Mouse (Mus musculus): ENCODE measurements around the gene Gm10272.
A peak's percentile ranks its signal among the peaks of the same experiment; 100 is the strongest.
"Not testable (repeated sequence)": the region's sequence is repeated elsewhere in the genome, so short reads cannot be mapped to it uniquely, and the experiment has no call there.

Gm10272 gene

DNA sequence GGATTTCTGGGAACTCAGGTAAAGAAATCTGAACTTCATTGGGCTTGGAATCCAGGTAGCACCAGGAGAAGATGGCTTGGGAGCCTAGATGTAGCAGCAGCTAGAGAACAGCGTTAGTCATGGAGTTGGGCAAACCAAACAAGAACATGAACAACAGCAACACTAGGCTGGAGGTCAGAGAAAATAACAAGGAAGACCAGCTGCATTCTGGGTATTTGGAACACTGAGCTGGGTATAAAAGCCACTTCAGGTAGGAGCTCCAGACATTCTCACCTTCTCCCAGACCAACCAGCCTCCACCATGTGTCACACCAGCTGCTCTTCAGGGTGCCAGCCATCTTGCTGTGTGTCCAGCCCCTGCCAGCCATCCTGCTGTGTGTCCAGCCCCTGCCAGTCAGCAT is at the start of gene Gm10272:
Gene Gm10272 (plus strand): TSS at position 301 of the 400 bp plus-strand sequence.
- no peak for DNase-seq

DNA sequence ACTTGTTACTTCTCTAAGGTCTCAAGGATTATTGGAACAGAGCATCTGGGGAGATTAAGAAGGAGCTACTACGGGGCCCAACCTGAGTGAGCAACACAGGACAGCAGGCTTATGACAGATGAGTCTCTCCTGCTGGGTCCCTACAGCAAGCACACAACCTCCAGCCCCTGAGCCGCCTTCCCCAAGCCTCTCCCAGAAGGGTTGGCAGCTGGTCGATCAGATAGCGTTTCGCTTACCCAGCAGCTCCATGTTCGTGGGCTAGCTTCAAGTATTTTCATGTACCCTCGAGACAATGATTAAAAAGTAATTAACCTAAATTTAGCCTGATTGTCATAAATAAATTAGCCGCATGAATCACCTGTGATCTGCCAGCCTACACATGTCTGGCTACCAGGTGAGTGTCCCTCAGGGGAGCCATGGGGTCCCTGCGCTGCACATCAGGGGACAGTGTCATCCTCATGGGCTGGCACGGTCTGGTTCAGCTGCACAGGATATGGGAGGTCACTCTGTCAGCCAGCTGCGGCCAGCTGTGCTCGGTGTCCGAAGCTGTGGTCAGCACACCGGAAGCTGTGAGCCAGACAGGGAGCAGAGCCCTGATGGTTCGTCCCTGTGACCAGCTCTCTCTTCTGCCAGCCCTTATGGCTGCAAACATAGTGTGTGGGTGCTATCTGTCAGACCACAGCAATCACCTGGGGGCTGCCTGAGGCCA is 48.0 kb upstream of the Gm10272 start:
- DNase-seq, result peak; percentile 63

DNA sequence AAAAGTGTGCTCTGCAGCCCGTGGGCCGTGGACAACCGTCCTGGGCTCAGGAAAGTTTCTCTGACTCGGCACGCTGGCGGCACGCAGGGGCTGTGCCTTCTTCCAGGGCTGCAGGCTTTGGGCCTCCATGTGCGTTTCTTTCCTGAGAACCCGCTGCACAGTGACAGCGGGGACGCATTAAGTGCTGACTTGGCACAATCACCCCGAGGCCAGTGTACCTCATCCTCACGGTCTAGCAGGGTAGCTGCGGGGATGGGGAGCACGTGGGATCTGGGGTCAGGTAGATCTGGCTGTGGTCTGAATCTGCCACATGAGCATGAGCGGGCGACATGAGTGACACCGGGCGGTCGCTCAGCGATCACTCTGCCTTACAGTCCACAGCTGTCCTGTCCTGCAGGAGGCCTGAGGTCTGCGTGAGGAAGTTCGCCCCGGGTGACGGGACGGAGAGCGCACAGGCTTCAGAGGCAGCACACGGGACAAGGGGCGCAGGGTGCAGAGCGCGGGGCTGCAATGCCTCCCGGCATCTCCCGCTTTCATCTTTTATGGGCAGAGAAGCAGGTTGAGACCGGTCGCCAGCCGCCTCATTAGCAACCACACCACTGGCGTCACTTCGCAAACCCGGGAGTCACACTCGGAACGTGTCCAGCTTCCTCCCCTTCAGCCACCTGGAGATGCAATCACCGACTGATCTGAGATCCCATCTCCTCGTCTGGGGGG is 42.3 kb upstream of the Gm10272 start:
- DNase-seq, result no peak

DNA sequence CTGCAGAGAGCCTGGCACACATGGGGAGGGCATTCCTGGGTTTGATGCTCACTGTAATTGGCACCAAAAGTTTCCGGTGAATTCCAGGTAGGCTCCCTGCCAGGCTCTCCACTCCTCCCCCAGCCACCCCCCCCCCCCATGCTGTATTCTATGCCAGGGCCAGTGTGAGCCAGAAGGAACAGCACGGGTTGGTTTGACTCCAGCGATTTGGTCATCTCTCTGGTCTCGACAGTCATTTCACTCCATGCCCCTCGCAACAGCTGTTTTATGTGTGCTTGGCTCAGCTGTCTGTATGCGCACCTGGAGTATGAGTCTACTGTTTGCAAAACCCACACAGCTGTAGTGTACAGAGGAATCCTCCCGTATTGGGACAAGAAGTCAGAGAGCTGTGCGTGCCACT is 40.1 kb upstream of the Gm10272 start:
- peak; percentile 25 for DNase-seq

DNA sequence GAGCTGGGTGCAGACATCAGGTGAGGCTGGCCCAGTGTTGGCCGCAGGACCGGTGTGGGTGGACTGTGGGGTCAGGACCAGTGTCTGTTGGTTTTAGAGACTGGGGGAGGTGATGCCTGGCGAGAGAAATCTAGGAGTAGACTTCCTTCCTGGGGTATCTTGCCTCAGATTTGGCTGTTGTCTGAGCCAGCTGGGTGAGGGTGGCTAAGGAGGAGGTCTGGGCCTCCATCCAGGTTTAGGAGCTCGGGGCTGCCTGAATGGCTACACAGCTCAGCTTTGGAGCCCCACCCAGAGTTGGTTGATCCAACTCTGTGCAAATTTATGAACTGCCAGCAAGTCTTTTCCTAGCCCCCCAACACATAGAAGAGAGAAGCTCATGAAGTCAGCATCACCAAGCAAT is 39.0 kb upstream of the Gm10272 start:
- DNase-seq, result no peak

DNA sequence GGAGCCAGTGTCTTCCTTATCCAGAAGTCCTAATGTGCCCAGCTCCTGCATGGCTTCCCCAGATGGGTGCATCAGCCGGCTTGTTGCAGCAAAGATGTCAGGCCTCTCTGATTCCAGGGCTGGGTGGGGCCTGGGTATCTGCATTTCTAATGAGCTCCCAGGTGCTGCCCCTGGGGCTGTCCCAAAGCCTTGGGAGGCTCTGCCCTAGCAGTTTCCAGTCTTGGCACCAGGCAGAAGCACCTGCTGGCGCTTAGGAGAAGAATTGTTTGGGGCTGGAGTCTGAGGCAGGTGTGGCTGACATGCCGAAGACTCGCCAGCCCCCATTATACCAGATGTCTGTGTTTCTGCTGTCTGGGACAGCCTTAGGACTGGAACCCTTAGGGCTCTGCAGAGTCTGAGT is 35.7 kb upstream of the Gm10272 start:
- DNase-seq, result no peak

DNA sequence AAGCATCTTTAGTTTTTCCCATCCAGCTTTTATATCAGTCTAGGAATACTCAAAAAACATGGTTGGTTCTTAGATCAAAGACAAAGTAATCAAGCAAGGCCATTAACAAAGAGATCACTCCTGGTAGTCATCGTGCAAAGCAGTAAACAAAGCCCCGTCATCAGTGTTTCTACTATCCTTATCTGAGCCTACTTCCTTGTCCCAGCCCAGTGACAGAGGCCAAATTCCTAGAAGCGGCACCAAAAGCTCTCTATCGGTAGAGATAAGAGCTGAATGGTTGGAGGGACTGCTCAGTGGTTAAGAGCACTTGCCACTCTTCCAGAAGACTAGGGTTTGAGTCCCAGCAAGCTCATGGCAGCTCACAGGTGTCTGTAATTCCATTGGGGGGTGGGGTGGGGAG is 34.9 kb upstream of the Gm10272 start:
- no peak for DNase-seq

DNA sequence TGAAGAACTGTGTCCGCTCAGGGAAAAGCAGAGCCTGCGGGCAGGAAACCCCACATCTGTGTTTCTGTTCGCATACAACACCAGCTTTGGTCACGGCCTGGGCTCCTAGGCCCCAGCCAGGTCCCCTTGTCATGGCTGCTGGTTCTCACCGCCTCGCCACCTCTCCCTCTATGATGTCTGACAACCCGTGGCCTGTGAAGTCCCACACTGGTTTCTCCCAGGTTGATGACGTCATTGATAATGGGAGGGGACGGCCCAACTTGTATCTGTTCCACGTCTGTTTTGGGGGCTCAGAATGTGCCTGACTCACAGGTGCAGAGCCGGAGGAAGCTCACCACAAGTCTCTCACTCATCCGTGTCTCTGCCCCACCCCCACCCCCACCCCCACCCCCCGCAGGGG is 32.7 kb upstream of the Gm10272 start:
- no peak for DNase-seq

DNA sequence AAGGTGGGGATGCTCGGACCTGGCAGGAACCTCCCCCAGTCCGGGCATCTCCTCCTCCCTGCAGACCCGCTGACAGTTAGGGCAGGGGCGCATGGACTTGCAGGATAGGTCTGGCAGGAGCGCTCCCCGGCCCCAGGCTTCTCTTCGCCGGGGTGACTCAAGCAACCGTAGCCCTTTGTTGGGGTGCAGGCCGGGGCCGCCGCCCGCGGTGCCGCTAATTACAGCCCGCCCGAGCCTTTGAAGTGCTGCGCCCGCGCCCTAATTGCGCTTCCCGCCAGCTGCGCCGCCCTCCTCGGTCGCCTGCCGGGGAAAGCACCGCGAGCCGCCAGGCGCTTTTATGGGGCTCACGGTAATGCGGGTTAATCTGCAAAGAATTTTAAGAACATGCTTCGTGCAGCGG is 28.9 kb upstream of the Gm10272 start:
- no peak for DNase-seq

DNA sequence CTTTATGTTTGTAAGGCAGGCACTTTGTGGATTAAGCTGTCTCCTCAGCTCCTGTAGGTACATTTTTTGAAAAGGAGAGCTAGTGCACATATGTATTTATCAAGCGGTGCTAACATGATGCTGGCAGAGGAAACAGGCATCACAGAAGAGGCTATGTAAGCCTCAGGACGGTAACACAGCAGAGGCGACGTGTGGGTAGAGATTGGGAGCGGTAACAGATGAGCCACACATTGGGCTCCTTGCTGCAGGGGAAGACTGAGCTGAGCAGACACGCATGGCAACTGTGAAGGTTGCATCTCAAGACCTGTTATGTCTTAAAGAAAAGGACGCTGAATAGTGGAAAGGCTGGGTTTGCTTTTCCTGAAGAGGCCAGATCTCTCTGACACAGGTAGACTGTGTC is 23.4 kb upstream of the Gm10272 start:
- DNase-seq, result no peak

DNA sequence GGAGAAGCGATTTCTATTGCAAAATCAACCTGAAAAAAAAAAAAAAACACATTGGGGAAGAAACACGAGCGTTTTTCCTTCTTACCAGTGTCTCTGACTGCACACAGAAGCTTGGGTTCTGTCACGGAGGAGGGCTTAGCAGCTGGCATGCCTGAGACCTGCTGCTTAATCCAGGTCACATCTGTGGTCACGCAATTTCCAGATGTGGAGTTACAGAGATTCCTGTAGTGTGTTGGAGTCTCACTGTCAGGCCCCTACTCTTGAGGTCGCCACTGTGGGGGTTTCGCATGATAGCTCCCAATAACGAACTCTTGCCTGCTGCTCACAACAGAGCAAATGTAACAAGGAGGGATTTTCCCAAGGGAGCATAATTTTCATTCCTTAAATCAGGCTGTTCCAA is 22.2 kb upstream of the Gm10272 start:
- DNase-seq, result no peak

DNA sequence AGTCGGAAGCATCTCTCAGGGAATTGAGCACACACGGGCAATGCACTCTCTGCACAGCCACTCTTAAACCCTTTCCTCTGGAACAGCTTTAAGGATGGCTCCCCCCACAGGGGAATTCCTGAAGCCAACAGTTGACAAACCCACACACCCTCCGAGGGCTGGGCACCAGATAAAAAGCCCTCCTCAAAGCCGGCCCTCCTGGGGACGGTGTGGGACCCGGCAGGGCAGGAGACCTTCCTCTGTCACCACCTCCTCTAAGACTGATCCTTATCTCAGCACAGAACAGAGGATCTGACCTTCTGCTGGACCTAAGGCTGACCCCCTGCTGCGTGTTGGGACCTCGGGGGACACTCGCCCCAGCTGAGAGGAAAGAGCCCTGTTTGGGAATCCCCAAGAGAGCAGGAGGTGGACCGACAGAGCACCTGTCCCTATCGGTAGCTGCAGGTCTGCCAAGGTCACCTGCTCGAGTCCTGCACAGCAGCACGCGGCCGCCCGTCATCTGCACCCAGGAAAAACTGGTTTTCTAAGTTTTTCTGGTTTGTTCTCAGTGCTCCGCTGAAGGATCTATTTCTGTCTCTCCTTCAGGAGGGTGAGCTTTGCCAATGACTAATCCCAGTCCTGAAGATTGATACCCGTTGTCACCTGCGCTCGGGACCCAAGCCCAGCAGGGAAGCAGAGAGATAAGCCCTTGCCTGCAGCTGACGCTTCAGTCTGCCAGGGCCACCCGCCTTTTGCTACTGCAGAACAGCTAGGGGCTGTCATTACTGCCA is 20.3 kb upstream of the Gm10272 start, which contains the start of gene Tspear:
Gene Tspear (plus strand): TSS at position 675 of the 770 bp plus-strand sequence.
- no peak for DNase-seq

DNA sequence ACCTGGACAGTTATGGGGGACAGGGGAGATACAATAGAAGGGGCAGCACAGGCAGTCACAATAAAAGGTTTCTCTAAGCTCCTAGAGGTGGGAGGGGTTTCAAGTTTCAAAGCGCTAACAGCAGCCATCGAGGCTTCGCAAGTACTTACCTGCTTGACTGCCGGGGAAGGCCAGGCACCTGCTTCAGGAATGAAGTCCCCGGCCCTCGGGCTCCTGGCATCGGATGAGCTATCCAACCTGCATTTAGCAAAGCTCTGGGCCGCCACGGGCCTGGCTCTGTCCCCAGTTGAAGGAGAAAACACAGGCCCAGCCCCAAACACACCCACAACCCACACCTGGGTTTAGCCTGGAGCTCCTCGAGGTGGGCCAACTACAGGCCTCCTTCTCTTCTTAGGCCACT is 19.4 kb upstream of the Gm10272 start:
- DNase-seq, result no peak

DNA sequence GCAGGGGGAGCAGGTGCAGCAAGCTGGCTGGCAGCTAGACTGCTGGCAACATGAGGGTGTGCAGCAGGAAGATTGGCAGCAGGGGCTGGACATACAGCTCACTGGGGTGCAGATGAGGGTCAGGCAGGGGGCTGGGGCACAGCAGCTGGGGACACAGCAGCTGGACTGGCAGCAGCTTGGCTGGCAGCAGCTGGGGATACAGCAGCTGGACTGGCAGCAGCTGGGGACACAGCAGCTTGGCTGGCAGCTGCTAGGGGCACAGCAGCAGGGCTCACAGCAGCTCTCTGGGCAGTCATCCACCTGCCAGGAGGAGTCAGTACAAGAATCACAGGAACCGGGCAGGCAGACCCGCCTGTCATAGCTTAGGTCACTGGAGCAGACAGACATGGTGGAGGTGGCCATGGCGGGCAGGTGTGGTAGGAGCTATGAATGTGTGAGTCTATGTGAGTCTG is 16.0 kb upstream of the Gm10272 start, which contains the start of gene Gm19402:
Gene Gm19402 (minus strand): TSS at position 402 of the 452 bp plus-strand sequence.
- not testable (repeated sequence) for DNase-seq

DNA sequence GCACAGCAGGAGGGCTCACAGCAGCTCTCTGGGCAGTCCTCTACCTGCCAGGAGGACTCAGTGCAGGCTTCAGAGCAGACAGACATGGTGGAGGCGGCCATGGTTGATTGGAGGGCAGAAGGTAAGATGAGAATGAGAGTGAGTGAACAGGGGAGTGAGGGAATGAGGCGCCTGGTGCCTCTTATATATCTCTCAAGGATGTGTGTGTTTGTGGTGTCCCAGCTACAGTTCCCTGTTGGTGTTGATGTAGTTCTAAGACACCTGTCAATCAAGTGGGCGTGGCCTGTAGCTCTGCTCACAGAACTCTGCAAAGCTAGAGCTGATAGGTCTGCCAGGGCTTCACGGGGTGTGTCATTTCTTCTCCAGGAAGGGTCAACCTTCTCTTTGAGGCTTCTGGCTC is 9.3 kb upstream of the Gm10272 start, which contains the start of gene Gm9508:
Gene Gm9508 (minus strand): TSS at position 101 of the 400 bp plus-strand sequence.
- DNase-seq, result no peak

DNA sequence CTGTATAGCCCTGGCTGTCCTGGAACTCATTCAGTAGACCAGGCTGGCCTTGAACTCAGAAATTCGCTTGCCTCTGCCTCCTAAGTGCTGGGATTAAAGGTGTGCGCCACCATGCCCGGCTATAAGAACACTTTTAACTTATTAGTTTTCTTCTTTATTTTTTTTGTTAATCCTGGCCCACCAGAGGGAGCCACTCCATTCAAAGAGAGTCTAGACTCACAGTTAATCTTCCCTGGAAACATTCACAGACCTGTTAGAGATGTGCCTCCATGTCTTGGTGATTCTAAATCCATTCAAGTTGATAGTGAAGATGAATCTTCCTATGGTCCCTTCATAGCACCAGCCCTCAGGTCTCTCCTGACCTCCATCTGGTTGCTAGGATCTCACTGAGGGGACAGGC is 3.4 kb downstream of the Gm10272 start:
- no peak for DNase-seq

DNA sequence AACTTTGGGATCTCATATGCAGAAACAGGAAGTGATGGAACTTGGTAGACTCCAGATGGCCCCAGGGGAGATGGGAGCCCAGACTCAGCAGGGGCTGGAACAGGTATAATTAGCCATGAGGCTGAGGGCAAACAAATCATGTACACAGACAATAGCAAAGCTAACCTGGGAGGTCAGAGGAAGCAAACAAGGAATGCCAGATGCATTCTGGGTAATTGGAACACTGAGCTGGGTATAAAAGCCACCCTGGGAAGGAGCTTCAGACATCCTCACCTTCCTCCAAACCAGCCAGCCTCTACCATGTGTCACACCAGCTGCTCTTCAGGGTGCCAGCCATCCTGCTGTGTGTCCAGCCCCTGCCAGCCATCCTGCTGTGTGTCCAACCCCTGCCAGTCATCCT is 4.7 kb downstream of the Gm10272 start, which contains the start of gene Gm10024:
Gene Gm10024 (plus strand): TSS at position 301 of the 400 bp plus-strand sequence.
- DNase-seq, result not testable (repeated sequence)

DNA sequence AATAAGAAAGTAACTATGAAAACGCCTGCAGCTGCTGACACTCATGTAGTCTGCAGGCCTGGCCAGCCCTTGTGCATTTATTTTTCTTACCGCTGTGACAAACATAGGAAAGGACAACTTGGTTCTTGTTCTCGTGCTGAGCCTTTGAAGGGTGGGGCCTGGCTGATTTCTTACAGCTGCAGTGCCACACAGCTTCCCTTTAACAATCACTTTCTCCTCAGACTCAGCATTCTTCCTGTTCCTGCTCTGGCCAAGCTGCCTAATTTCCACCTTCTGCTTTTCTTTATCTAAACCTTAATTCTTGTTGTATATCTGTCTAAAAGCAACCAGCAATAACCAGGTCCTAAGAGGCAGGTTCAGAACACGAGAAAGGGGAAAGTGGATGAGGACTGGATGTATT is 7.3 kb downstream of the Gm10272 start:
- DNase-seq, result no peak

DNA sequence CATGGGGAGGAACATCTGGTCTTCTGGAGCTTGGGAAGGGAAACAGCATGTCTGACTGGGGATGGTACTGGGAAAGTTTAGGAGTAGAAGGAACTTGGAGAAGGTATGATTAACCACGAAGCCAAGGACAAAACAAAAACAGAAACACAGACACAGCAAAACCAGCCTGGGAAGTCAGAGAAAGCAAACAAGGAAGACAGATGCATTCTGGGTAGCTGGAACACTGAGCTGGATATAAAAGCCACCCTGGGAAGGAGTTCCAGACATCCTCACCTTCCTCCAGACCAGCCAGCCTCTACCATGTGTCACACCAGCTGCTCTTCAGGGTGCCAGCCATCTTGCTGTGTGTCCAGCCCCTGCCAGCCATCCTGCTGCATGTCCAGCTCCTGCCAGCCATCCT is 9.1 kb downstream of the Gm10272 start, which contains the start of gene Gm10142:
Gene Gm10142 (plus strand): TSS at position 301 of the 400 bp plus-strand sequence.
- DNase-seq, result no peak

DNA sequence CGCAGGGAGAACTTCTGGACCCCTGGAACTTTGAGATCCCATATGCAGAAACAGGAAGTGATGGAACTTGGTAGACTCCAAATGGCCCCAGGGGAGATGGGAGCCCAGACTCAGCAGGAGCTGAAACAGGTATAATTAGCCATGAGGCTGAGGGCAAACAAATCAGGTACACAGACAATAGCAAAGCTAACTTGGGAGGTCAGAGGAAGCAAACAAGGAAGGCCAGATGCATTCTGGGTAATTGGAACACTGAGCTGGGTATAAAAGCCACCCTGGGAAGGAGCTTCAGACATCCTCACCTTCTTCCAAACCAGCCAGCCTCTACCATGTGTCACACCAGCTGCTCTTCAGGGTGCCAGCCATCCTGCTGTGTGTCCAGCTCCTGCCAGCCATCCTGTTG is 13.9 kb downstream of the Gm10272 start, which contains the start of gene Krtap12-1:
Gene Krtap12-1 (plus strand): TSS at position 301 of the 400 bp plus-strand sequence.
- DNase-seq, result not testable (repeated sequence)

DNA sequence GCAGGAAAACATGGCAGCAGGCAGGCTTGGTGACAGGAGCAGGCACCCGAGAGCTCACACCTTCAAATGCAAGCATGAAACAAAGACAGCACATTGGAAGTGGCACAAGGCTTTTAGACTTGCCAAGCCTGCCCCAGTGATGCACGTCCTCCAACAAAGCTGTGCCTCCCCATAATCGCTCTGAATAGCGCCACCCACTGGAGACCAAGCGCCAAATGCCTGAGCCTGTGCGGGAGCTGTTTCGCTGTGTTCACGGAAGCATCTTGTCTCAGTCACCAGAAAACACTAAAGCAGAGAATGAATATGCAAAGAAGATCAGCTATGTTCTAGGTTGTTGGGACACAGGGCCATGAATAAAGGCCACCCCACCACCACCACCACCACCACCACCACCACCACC is 18.4 kb downstream of the Gm10272 start:
- no peak for DNase-seq

DNA sequence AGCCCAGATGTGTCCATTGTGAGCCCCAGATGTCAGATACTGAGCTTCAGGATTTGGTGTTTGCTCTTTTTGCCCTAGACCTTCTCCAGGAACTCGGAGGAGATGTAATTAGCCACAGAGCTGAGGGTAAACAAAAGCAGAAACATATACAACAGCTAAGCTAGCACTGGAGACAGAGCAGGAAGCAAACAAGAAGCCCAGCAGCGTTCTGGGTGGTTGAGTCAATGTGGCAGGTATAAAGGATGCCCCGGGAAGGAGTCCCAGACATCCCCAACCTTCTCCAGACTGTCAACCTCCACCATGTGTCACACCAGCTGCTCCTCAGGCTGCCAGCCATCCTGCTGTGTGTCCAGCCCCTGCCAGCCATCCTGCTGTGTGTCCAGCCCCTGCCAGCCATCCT is 19.8 kb downstream of the Gm10272 start, which contains the start of gene Gm10100:
Gene Gm10100 (plus strand): TSS at position 301 of the 400 bp plus-strand sequence.
- DNase-seq, result no peak

DNA sequence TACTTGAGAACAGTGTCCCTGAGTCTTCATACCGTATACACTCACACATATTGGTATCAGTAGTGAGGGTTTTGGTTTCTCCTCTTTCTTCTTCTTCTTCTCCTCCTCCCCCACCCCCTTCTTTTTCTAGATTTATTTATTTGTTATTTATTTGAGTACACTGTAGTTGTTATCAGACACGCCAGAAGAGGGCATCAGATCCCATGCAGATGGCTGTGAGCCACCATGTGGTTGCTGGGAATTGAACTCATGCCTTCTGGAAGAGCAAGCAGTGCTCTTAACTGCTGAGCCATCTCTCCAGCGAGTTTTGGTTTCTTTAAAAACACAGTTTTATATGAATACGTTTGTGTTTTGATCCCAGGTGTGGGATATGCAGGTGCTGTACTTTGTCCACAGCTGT is 21.9 kb downstream of the Gm10272 start:
- no peak for DNase-seq

Measured in lung, postnatal 14 days (tissue).